Mouse (Mus musculus) cerebellum, adult 2 months (tissue): Measurements from ENCODE around the gene Epb41l5.

Source experiments
- CTCF ChIP-seq: fragments of 200-500 bp; IDR thresholded peaks from 2 replicates; pipeline ENCODE4 v1.5.1; 2011; ENCODE audit warnings: low read depth, mild to moderate bottlenecking, control low read depth, low read length, moderate library complexity, borderline replicate concordance; ENCODE audit not compliant: insufficient read depth
- POLR2A ChIP-seq: fragments of 200-500 bp; IDR thresholded peaks from 2 replicates; pipeline ENCODE4 v1.6.1; 2011; ENCODE audit warnings: low read length, control low read depth, borderline replicate concordance; ENCODE audit not compliant: insufficient read depth

GRCm38 (mm10) chr1:119551651-119552050, 97.1 kb downstream of the Epb41l5 start:
- TF ChIP-seq CTCF (no peak), POLR2A (no peak)
